Mouse (Mus musculus) heart, adult 8-10 months (tissue): Measurements from ENCODE around the gene Eef2. TPM values are rescaled to one million over a fixed set of nuclear protein-coding genes. Genes with fewer than 3 reads are reported as not detected.
"Not testable (repeated sequence)": the region's sequence is repeated elsewhere in the genome, so short reads cannot be mapped to it uniquely, and the experiment has no call there.

Experiments used
- DNase-seq: peaks from one replicate; pipeline ENCODE4 v3.0.0; 2022; ENCODE audit warnings: low spot score
- total RNA-seq, 4 experiments: library from RNA; stranded (reverse); gene quantifications; 2 replicates each; pipeline ENCODE4 v1.2.4; 2022

Gene Eef2
- total RNA-seq, 4 experiments from 2014 or later: 1,076 to 1,267 (median 1,170) TPM

- no peak for DNase-seq
Observed at GRCm38 (mm10) chr10:81179451-81180342, 3.3 kb downstream of the Eef2 start.

DNA sequence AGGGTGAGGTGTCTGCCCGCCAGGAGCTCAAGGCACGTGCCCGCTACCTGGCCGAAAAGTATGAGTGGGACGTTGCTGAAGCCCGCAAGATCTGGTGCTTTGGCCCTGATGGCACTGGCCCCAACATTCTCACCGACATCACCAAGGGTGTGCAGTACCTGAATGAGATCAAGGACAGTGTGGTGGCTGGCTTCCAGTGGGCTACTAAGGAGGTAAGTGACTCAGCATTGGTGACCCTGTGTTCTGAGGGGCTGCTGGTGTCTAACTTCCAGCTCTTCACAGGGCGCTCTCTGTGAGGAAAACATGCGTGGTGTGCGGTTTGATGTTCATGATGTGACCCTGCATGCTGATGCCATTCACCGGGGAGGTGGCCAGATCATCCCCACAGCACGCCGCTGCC lies 4.5 kb downstream of the Eef2 start:
- no peak for DNase-seq

DNA sequence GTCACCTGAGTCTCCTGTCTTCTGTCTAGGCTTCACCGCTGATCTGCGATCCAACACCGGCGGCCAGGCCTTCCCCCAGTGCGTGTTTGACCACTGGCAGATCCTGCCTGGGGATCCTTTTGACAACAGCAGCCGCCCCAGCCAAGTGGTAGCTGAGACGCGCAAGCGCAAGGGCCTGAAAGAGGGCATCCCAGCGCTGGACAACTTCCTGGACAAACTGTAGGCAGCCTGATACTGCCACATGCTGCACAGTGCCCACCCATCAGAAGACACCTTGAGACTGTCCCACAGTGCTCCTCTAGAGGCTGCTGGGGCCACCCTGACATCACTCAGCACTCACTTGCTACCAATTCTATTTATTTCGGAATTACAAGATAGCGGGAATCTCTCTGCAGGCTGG lies 5.4 kb downstream of the Eef2 start:
- not testable (repeated sequence) for DNase-seq

GRCm38 (mm10) chr10:81182336-81183333 lies 6.2 kb downstream of the Eef2 start, which contains the start of gene Dapk3:
Gene Dapk3, plus strand, starts transcription at chr10:81183005.
- DNase-seq: peak; percentile 98

DNA sequence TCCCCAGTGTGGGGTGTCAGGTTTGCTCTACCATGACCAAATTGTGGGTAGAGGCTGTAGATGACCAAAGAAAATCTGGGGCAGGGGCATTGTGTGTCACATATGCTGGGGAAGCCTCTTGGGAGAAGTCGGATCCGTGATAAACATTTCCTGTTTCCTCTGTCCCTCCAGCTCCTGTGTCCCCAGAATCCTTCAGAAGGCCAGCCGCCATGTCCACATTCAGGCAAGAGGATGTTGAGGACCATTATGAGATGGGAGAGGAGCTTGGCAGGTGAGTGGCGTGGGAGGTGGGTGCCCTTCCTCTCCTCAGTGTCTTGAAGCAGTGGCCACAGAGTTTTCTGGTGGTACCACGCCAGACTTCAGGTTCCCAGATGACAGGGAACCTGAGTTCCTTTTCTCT lies 7.4 kb downstream of the Eef2 start, which contains the start of gene 4930442H23Rik:
4930442H23Rik (minus strand) TSS at position 45 of the 400 bp plus-strand sequence.
- no peak for DNase-seq

DNA sequence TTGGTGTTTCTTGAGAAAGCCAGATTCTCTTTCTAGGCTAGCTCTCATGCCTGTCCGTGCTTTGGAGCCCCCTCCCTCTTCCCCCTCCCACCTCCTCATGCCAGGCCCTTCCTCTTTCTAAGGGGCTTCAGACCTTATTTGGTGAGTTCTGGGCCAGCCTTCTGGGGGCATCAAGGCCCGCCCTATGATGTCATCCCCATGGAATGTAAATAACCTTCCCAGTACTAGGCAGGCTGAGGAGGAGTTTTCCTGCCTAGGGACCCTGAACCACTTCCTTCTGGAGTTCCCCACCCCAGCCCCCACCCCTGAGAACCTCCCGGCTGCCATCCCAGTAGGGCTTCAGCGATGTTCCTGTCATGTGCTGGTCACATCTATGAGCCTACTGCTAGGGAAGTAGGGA lies 8.3 kb downstream of the Eef2 start:
- DNase-seq: no peak

DNA sequence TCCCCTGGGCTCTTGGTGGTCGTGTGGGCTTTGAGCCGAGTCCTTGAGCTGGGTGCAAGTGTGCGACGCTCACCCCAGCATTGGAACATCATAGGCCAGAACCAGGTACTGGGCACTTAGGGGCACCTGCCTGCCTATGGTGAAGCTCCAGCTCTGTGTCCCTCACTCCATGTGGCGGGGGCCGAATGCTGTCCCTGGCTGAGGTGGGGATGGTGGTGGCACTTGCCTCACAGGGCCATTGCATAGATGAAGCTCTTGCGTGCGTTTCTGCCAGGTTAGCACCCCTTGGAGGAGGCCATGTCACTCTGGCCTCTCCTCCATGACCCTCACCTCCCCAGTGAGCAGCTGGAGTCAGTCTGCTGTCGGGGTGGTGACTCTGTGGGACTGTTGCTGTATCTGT lies 10.7 kb downstream of the Eef2 start:
- no peak for DNase-seq

DNA sequence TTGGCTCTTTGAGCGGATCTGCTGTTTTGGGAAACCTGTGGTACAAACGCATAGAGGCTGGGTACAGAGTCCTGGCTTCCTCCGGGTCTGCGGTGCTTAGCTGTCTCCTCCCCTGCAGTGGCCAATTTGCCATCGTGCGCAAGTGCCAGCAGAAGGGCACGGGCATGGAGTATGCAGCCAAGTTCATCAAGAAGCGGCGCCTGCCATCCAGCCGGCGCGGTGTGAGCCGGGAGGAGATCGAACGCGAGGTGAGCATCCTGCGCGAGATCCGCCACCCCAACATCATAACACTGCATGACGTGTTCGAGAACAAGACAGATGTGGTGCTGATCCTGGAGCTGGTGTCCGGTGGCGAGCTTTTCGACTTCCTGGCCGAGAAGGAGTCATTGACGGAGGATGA lies 13.4 kb downstream of the Eef2 start:
- DNase-seq: no peak

GRCm38 (mm10) chr10:81190236-81190911 lies 13.9 kb downstream of the Eef2 start:
- no peak for DNase-seq

GRCm38 (mm10) chr10:81190912-81191321 lies 14.5 kb downstream of the Eef2 start:
- DNase-seq: no peak

DNA sequence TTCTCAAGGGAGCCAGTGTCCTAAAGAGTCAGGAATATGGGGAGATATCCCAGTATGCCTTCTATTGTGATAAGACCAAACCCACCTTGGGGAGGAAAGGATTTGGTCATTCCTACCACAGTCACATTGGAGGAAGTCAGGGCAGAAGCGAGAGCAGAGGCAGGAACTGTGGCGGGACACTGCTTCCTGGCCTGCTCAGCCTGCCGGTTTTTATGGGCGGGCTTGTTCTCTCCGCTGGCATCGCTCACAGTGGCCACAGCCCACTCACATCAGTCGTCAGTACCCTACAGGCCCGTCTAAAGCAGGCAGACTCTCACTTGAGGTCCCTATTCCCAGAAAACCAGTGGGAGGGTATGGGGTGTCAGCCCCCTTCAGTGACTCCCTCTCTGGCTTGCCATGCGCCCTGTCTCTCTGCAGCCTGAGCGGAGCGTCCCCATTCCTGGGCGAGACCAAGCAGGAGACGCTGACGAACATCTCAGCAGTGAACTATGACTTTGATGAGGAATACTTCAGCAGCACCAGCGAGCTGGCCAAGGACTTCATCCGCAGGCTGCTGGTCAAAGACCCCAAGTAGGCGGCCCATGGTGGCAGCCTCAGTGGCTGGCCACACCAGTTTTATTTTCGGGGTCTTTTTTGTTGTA lies 15.0 kb downstream of the Eef2 start:
- no peak for DNase-seq

DNA sequence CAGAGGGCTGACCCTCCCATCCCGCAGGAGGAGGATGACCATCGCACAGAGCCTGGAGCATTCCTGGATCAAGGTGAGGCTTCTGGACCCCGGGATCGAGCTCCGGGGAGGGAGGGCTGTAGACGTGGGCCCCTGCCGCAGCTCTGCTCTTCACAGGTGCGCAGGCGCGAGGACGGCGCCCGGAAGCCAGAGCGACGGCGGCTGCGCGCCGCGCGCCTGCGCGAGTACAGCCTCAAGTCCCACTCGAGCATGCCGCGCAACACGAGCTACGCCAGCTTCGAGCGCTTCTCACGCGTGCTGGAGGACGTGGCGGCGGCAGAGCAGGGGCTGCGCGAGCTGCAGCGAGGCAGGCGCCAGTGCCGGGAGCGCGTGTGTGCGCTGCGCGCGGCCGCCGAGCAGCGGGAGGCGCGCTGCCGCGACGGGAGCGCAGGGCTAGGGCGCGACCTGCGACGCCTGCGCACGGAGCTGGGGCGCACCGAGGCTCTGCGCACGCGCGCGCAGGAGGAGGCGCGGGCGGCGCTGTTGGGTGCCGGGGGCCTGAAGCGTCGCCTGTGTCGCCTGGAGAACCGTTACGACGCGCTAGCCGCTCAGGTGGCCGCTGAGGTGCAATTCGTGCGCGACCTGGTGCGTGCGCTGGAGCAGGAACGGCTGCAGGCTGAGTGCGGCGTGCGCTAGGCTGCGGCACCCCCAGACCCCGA lies 16.0 kb downstream of the Eef2 start:
- no peak for DNase-seq

DNA sequence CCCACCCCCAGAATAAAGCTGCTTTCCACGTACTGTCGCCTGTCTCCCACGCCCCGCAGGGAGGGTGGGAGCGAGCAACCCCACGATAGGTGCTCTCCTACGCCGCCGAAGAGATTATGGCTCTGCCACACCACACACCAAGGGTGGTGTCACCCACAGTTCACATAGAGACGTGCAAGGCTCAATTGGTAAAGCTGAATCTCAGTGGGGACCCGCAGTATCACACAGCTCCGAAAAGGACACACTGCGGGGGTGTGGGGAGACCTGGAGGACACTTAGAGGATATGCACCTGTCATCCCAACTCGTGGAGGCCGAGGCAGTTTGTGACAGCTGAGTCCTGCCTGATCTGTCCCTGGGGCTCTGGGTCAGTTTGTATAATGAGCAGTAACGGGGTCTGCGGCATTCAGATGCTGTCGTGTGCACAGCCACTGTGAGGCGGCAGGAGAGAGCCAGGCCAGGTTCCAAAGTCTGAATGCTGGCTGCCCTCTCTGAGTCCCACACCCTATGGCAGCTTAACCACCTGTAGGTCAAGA lies 16.6 kb downstream of the Eef2 start:
- no peak for DNase-seq

DNA sequence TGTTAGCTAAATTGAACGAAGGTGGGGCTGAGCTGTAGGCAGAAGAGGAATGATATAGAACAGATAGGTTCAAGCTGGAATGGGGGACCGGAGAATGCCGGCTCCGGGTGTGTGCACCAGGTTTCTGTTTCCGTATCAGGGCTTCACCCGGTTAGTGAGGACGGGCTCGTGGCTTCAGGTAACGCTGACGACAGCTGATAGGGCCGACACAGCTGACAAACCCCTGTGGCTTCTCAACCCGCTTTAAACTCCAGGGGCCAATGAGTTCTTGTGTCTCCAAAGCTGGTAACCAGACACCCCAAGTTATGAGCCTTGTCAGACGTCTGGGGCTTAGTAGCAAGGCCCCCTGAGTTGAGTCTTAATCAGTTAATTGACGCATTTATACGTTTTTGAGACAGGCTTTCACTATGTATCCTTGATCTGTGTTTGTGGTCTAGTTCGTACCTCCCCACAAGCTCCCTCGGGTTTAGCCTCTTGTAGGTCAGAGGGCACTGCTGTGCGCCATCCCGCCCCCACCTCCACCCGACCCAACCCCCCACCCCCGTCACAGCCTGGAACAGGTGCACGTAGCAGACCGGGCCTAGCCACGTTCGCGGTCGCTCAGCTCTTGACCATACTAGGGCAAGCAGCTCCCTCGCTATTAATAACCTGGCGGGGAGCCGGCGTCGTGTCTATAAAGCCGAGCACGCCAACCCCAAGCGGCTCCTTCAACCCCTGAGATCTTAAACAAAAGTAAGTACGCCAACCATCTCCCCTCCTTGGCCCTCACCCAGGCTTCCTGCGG lies 17.8 kb downstream of the Eef2 start:
- DNase-seq: no peak

DNA sequence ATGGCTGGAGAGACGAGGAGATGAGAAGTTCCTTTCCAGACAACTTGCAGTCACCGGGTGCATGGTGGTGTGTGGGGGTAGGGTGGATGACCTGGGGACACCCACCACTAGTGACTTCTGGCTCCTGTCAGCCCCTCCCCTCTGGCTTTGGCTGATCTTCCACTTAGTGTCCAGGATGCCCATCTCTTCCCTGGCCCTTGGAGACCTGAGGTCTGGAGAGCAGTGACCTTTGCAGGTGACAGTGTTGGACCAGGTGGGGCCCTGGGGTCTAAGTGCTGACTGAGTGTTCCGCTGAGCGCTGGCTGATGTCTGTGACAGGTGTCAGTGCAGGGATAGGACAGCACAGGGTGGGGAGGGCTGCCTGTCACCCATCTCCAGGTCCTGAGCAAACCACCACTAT lies 18.9 kb downstream of the Eef2 start:
- no peak for DNase-seq

DNA sequence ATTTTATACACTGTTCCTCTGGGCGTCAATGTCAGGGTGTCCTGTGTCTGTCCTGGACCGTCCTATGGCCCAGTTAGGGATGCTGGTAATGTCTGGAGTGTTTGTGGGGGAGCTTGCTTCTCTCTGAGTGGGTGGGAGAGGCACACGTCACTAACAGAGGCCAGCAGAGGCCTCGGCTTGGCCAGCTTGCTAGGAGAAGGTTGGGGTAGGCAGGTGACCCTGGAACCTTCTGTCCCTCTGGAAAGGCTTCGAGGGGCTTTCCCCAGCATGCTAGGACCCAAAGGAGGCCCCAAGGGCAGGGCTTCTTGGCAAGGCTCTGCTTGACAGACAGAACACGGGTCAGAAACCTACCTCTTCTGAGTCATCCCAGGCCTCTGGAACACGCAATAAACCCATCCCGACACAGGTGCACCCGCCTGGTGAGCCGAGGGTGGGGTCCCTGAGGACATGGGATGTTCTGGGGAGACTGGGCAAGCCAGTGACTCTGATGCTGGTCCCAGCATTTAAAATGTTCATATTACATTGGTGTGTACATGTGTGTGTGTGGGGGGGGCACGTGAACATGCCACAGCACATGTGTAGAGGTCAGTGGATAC lies 20.1 kb downstream of the Eef2 start:
- no peak for DNase-seq

- DNase-seq: no peak
Observed at GRCm38 (mm10) chr10:81197305-81197704, 20.9 kb downstream of the Eef2 start.

DNA sequence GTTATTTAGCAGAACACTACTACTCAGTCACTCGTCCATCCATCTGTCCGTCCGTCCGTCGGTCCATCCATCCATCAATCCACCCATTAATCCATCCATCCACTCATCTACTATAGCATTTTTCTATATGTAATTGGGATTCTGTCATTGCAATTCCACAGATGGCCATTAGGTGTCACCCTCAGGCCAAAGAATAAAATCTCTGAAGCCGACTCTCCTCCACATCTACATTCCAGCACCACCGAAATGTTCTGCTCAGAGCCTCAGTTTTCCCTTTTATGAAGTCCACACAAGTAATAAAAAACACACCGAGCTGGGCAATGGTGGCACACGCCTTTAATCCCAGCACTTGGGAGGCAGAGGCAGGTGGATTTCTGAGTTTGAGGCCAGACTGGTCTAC lies 21.8 kb downstream of the Eef2 start:
- no peak for DNase-seq

- no peak for DNase-seq
Observed at GRCm38 (mm10) chr10:81198990-81199389, 22.6 kb downstream of the Eef2 start.
